Mouse (Mus musculus) small intestine, adult 2 months (tissue): ENCODE measurements around the gene Edem1. TPM values are rescaled to one million over a fixed set of nuclear protein-coding genes. Genes with fewer than 3 reads are reported as not detected.

Source experiments
- H3K27ac ChIP-seq: fragments of 200-500 bp; 2 replicates; pipeline ENCODE4 v1.5.1; 2012; ENCODE audit warnings: low read depth, low read length, control low read depth, inconsistent platforms; ENCODE audit not compliant: insufficient read depth
- H3K27me3 ChIP-seq: fragments of 200-500 bp; 2 replicates; pipeline ENCODE4 v1.6.1; 2012; ENCODE audit warnings: mild to moderate bottlenecking, moderate library complexity, low read length, inconsistent platforms; ENCODE audit not compliant: control insufficient read depth, insufficient read depth
- H3K36me3 ChIP-seq: fragments of 200-500 bp; 2 replicates; pipeline ENCODE4 v1.6.1; 2012; ENCODE audit warnings: mild to moderate bottlenecking, low read length, control low read depth, inconsistent platforms; ENCODE audit not compliant: control insufficient read depth, insufficient read depth
- H3K4me1 ChIP-seq: fragments of 200-500 bp; 2 replicates; pipeline ENCODE4 v1.6.1; 2012; ENCODE audit warnings: low read length, inconsistent platforms, mixed read lengths; ENCODE audit not compliant: control insufficient read depth, insufficient read depth, insufficient read length
- H3K4me3 ChIP-seq: fragments of 200-500 bp; 2 replicates; pipeline ENCODE4 v1.5.1; 2012; ENCODE audit warnings: low read depth, mild to moderate bottlenecking, control low read depth, inconsistent platforms, low read length, moderate library complexity
- CTCF ChIP-seq: fragments of 200-500 bp; IDR thresholded peaks from 2 replicates; pipeline ENCODE4 v1.5.1; 2012; ENCODE audit warnings: low read depth, mild to moderate bottlenecking, control low read depth, inconsistent platforms, low read length, moderate library complexity, mixed read lengths; ENCODE audit not compliant: insufficient replicate concordance, insufficient read length; ENCODE audit errors: extremely low read depth
- POLR2A ChIP-seq: fragments of 200-500 bp; IDR thresholded peaks from 2 replicates; pipeline ENCODE4 v1.6.1; 2012; ENCODE audit warnings: low read depth, mild to moderate bottlenecking, control low read depth, inconsistent platforms, low read length, moderate library complexity
- WGBS: fragments of 180-500 bp; shearing (Covaris S2); methylation state at CpG from one replicate; pipeline ENCODE4 v1.1.7; 2018; 5-methylcytosine and 5-hydroxymethylcytosine counted together
- polyA plus RNA-seq: library from polyadenylated mRNA; depleted of rRNA; stranded (reverse); fragments of >200 nt; gene quantifications from 2 replicates; pipeline ENCODE4 v1.2.3, GENCODE M21; 2012

Edem1 gene
- polyA plus RNA-seq, 1 experiment = 55.9 TPM

- 46% methylated on average over 4 of the region's 4 CpGs for WGBS
- no peak overlapping the region for H3K27ac ChIP-seq
- no peak for TF ChIP-seq POLR2A
- no peak for TF ChIP-seq CTCF
Observed at GRCm38 (mm10) chr6:108880368-108881013, 52.0 kb downstream of the Edem1 start.

GRCm38 (mm10) chr6:108881074-108881473, 52.6 kb downstream of the Edem1 start:
- no peak for TF ChIP-seq POLR2A
- TF ChIP-seq CTCF = peak; percentile 38; the same call in 1 of the 2 replicates
- Histone ChIP-seq H3K27ac (no peak overlapping the region), H3K36me3 (no peaks in the 10 kb centered on the region), H3K4me3 (no peak overlapping the region), H3K27me3 (no peaks in the 10 kb centered on the region), H3K4me1 (no peaks in the 10 kb centered on the region)
- WGBS = 92% methylated on average over 4 of the region's 4 CpGs

More at GRCm38 (mm10) chr6:108880368-108881013, 52.0 kb downstream of the Edem1 start:
- Histone ChIP-seq H3K4me1 (no peaks in the 10 kb centered on the region), H3K27me3 (no peaks in the 10 kb centered on the region), H3K4me3 (no peak overlapping the region), H3K36me3 (no peaks in the 10 kb centered on the region)

GRCm38 (mm10) chr6:108883826-108884225, 55.4 kb downstream of the Edem1 start:
- Histone ChIP-seq H3K36me3 (no peaks in the 10 kb centered on the region), H3K27ac (no peak overlapping the region), H3K27me3 (no peaks in the 10 kb centered on the region), H3K4me1 (no peaks in the 10 kb centered on the region), H3K4me3 (no peak overlapping the region)
- 38% methylated on average over 2 of the region's 2 CpGs for WGBS
- TF ChIP-seq POLR2A (no peak), CTCF (no peak)

- Histone ChIP-seq H3K27ac (no peak overlapping the region), H3K4me1 (no peaks in the 10 kb centered on the region), H3K27me3 (no peaks in the 10 kb centered on the region), H3K4me3 (no peak overlapping the region), H3K36me3 (no peaks in the 10 kb centered on the region)
- WGBS = 63% methylated on average over 5 of the region's 5 CpGs
- no peak for TF ChIP-seq POLR2A
- TF ChIP-seq CTCF = no peak
Observed at GRCm38 (mm10) chr6:108884603-108885002, 56.2 kb downstream of the Edem1 start.

GRCm38 (mm10) chr6:108886346-108886745, 57.9 kb downstream of the Edem1 start:
- TF ChIP-seq CTCF (no peak), POLR2A (no peak)
- no peaks in the 10 kb centered on the region for H3K36me3 ChIP-seq
- no peak overlapping the region for H3K27ac ChIP-seq
- no peaks in the 10 kb centered on the region for H3K27me3 ChIP-seq
- H3K4me3 ChIP-seq = no peak overlapping the region
- H3K4me1 ChIP-seq = no peaks in the 10 kb centered on the region
- whole genome bisulfite sequencing = 57% methylated on average over 4 of the region's 4 CpGs

GRCm38 (mm10) chr6:108892589-108892988, 64.1 kb downstream of the Edem1 start:
- Histone ChIP-seq H3K4me1 (no peaks in the 10 kb centered on the region), H3K27me3 (no peaks in the 10 kb centered on the region), H3K36me3 (no peaks in the 10 kb centered on the region), H3K4me3 (no peak overlapping the region), H3K27ac (no peak overlapping the region)
- WGBS = 76% methylated on average over 5 of the region's 5 CpGs
- TF ChIP-seq CTCF (no peak), POLR2A (no peak)

GRCm38 (mm10) chr6:108895129-108895528, 66.7 kb downstream of the Edem1 start:
- Histone ChIP-seq H3K36me3 (no peaks in the 10 kb centered on the region), H3K4me3 (no peak overlapping the region), H3K4me1 (no peaks in the 10 kb centered on the region), H3K27ac (no peak overlapping the region), H3K27me3 (no peaks in the 10 kb centered on the region)
- 79% methylated on average over 2 of the region's 2 CpGs for WGBS
- no peak for TF ChIP-seq CTCF
- no peak for TF ChIP-seq POLR2A

GRCm38 (mm10) chr6:108895976-108896375, 67.5 kb downstream of the Edem1 start:
- TF ChIP-seq CTCF (no peak), POLR2A (no peak)
- Histone ChIP-seq H3K36me3 (no peaks in the 10 kb centered on the region), H3K4me1 (no peaks in the 10 kb centered on the region), H3K27ac (no peak overlapping the region), H3K27me3 (no peaks in the 10 kb centered on the region), H3K4me3 (no peak overlapping the region)
- WGBS = 92% methylated on average over 3 of the region's 3 CpGs
